Mouse (Mus musculus) C3H10T1/2 (cell line): Measurements from ENCODE around the gene Zfand5. TPM values are rescaled to one million over a fixed set of nuclear protein-coding genes. Genes with fewer than 3 reads are reported as not detected.

Experiments used
- polyA plus RNA-seq, 2 experiments: library from polyadenylated mRNA; unstranded; fragments of >200 nt; fragmentation: generic; extraction: Trizol; gene quantifications; one replicate each; pipeline ENCODE4 v1.2.1; 2012; ENCODE audit warnings: missing spikeins in 2 of 2

Gene Zfand5
- polyA plus RNA-seq: 10 to 100 TPM in 1 of 2 experiments, 1 to 10 TPM in 1; 5.6 to 21.0 TPM

GRCm38 (mm10) chr19:21271741-21272654 is at the start of gene Zfand5:
Gene Zfand5, plus strand, starts transcription at chr19:21272278.

Other genes starting within 250 kb of the Zfand5 start
- gene Gda, start 201.2 kb downstream of the Zfand5 start, polyA plus RNA-seq: under 1 TPM in 1 of 2 experiments, not detected in 1; 0.02 TPM